Mouse (Mus musculus): ENCODE results near the gene Olfr180. TPM values are rescaled to one million over a fixed set of nuclear protein-coding genes. Genes with fewer than 3 reads are reported as not detected.

The Olfr180 gene
- polyA plus RNA-seq (2014; fragmentation: Nextera tagmentation; extraction: Ambion mirVana) = not detected in 2 replicates

GRCm38 (mm10) chr16:58929292-58929691, at the start of gene Olfr180:
Gene Olfr180, minus strand, starts transcription at chr16:58929392.
- Histone ChIP-seq H3K9ac (ENCODE audit: low read depth, low read length) (no peak within 1 kb of the TSS), H3K4me1 (ENCODE audit: control insufficient read depth, insufficient read depth, low read length) (no peaks in the 10 kb centered on the region), H3K36me3 (ENCODE audit: control insufficient read depth, insufficient read depth, low read length) (no peaks in the 10 kb centered on the region), H3K9me3 (ENCODE audit: control insufficient read depth, low read length) (no peaks in the 10 kb centered on the region), H3K4me2 (ENCODE audit: low read depth, low read length) (no peak within 1 kb of the TSS), H3K27me3 (replicated peaks; ENCODE audit: control insufficient read depth, insufficient read depth, low read length) (no peaks in the 10 kb centered on the region), H3K4me3 (ENCODE audit: low read depth, low read length) (no peak within 1 kb of the TSS), H3K27ac (replicated peaks; ENCODE audit: low read depth, low read length) (no peak within 1 kb of the TSS)
- no peak for ATAC-seq (ENCODE audit: low read depth)
- no peak for DNase-seq (ENCODE audit: low spot score)
- WGBS = 79% methylated on average over 4 of the region's 4 CpGs

- Histone ChIP-seq H3K4me1 (ENCODE audit: control insufficient read depth, insufficient read depth, low read length) (no peaks in the 10 kb centered on the region), H3K27me3 (replicated peaks; ENCODE audit: control insufficient read depth, insufficient read depth, low read length) (no peaks in the 10 kb centered on the region), H3K4me2 (ENCODE audit: low read depth, low read length) (no peak within 1 kb of the TSS), H3K9ac (ENCODE audit: low read depth, low read length) (no peak within 1 kb of the TSS), H3K27ac (replicated peaks; ENCODE audit: low read depth, low read length) (no peak within 1 kb of the TSS), H3K36me3 (ENCODE audit: control insufficient read depth, insufficient read depth, low read length) (no peaks in the 10 kb centered on the region), H3K4me3 (ENCODE audit: low read depth, low read length) (no peak within 1 kb of the TSS), H3K9me3 (ENCODE audit: control insufficient read depth, low read length) (no peaks in the 10 kb centered on the region)
- DNase-seq (ENCODE audit: low spot score) (no peak), ATAC-seq (ENCODE audit: low read depth) (no peak)
- WGBS = 57% methylated on average over 1 of the region's 1 CpGs
Observed at GRCm38 (mm10) chr16:58928655-58929054, 537 bp downstream of the Olfr180 start, which contains the start of gene Olfr181. Gene Olfr181, minus strand, starts transcription at chr16:58928755.

DNA sequence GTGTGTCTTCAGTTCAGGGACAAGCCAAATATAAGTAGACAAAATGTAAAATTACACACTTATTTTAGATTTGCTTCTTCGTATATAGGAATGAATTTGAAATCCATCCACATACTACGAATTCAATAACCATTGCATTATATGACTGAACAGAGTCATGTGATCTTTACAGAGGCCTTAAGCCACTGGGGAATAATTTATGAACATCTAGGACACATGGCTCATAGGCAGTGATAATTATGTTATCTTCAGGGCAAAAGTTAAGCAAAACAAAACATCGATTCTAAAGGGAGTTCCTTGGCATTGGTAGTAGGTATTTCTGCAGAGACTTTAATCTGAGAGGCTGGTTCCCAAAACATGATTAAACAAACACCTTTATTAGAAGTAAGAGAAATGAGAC, 37.2 kb downstream of the Olfr180 start, which contains the start of gene Olfr178:
Gene Olfr178, minus strand, starts transcription at position 101 of the 400 bp plus-strand sequence.
- Histone ChIP-seq H3K27me3 (replicated peaks; ENCODE audit: control insufficient read depth, insufficient read depth, low read length) (no peaks in the 10 kb centered on the region), H3K4me2 (ENCODE audit: low read depth, low read length) (no peak within 1 kb of the TSS), H3K9me3 (ENCODE audit: control insufficient read depth, low read length) (no peaks in the 10 kb centered on the region), H3K9ac (ENCODE audit: low read depth, low read length) (no peak within 1 kb of the TSS), H3K4me3 (ENCODE audit: low read depth, low read length) (no peak within 1 kb of the TSS), H3K4me1 (ENCODE audit: control insufficient read depth, insufficient read depth, low read length) (no peaks in the 10 kb centered on the region), H3K36me3 (ENCODE audit: control insufficient read depth, insufficient read depth, low read length) (no peaks in the 10 kb centered on the region), H3K27ac (replicated peaks; ENCODE audit: low read depth, low read length) (no peak within 1 kb of the TSS)
- DNase-seq (ENCODE audit: low spot score) = no peak
- ATAC-seq (ENCODE audit: low read depth) = no peak
- WGBS = 89% methylated on average over 3 of the region's 3 CpGs

- no peak overlapping the region for H3K27ac ChIP-seq (replicated peaks; ENCODE audit: low read depth, low read length)
- DNase-seq (ENCODE audit: low spot score) (no peak), ATAC-seq (ENCODE audit: low read depth) (no peak)
- no peaks in the 10 kb centered on the region for H3K9me3 ChIP-seq (ENCODE audit: control insufficient read depth, low read length)
- no peaks in the 10 kb centered on the region for H3K4me1 ChIP-seq (ENCODE audit: control insufficient read depth, insufficient read depth, low read length)
- 94% methylated on average over 2 of the region's 2 CpGs for WGBS
- no peak overlapping the region for H3K4me3 ChIP-seq (ENCODE audit: low read depth, low read length)
- H3K9ac ChIP-seq (ENCODE audit: low read depth, low read length) = no peak overlapping the region
- no peaks in the 10 kb centered on the region for H3K27me3 ChIP-seq (replicated peaks; ENCODE audit: control insufficient read depth, insufficient read depth, low read length)
- no peak overlapping the region for H3K4me2 ChIP-seq (ENCODE audit: low read depth, low read length)
- H3K36me3 ChIP-seq (ENCODE audit: control insufficient read depth, insufficient read depth, low read length) = no peaks in the 10 kb centered on the region
Observed at GRCm38 (mm10) chr16:58884416-58884815, 44.8 kb downstream of the Olfr180 start.

DNA sequence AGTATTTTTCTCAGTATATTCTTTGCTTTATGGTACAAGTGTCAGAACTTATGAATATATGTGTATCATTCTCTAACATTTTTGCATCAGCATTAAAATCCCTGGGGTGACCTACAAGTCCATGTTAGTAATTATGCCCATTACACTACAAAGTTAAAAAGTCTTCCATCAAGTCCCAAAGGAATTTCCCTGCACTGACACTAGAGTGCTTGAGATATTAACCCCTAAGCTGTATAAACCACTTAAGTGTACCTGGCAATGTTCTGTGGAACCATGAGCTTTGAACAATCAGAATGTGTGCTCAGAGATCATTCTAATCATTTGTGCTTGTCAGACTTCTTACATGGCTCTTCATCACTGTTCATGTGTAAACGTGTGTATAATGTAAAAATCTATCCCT, 54.5 kb downstream of the Olfr180 start, which contains the start of gene Olfr177:
Gene Olfr177, minus strand, starts transcription at position 101 of the 400 bp plus-strand sequence.
- ATAC-seq (ENCODE audit: low read depth) (no peak), DNase-seq (ENCODE audit: low spot score) (no peak)
- no peak within 1 kb of the TSS for H3K9ac ChIP-seq (ENCODE audit: low read depth, low read length)
- no peaks in the 10 kb centered on the region for H3K4me1 ChIP-seq (ENCODE audit: control insufficient read depth, insufficient read depth, low read length)
- no peak within 1 kb of the TSS for H3K4me3 ChIP-seq (ENCODE audit: low read depth, low read length)
- no peak within 1 kb of the TSS for H3K4me2 ChIP-seq (ENCODE audit: low read depth, low read length)
- H3K9me3 ChIP-seq (ENCODE audit: control insufficient read depth, low read length) = no peaks in the 10 kb centered on the region
- WGBS = 50% methylated on average over 1 of the region's 1 CpGs
- no peaks in the 10 kb centered on the region for H3K36me3 ChIP-seq (ENCODE audit: control insufficient read depth, insufficient read depth, low read length)
- H3K27ac ChIP-seq (replicated peaks; ENCODE audit: low read depth, low read length) = no peak within 1 kb of the TSS
- H3K27me3 ChIP-seq (replicated peaks; ENCODE audit: control insufficient read depth, insufficient read depth, low read length) = no peaks in the 10 kb centered on the region

Other genes starting within 250 kb of the Olfr180 start
- not detected in 2 replicates for gene Gpr15, start 210.3 kb downstream of the Olfr180 start, polyA plus RNA-seq (2014; fragmentation: Nextera tagmentation; extraction: Ambion mirVana)
- gene Cldnd1, start 201.5 kb downstream of the Olfr180 start, polyA plus RNA-seq (2014; fragmentation: Nextera tagmentation; extraction: Ambion mirVana) = 134 and 148 TPM in 2 replicates
- gene Olfr172, start 166.2 kb downstream of the Olfr180 start, polyA plus RNA-seq (2014; fragmentation: Nextera tagmentation; extraction: Ambion mirVana) = not detected in 2 replicates
- not detected in 2 replicates for gene Olfr173, start 129.1 kb downstream of the Olfr180 start, polyA plus RNA-seq (2014; fragmentation: Nextera tagmentation; extraction: Ambion mirVana)
- gene Olfr175-ps1, start 102.6 kb downstream of the Olfr180 start, polyA plus RNA-seq (2014; fragmentation: Nextera tagmentation; extraction: Ambion mirVana) = not detected in 2 replicates
- not detected in 2 replicates for gene Olfr177, start 54.6 kb downstream of the Olfr180 start, polyA plus RNA-seq (2014; fragmentation: Nextera tagmentation; extraction: Ambion mirVana)
- not detected in 2 replicates for gene Olfr178, start 37.3 kb downstream of the Olfr180 start, polyA plus RNA-seq (2014; fragmentation: Nextera tagmentation; extraction: Ambion mirVana)
- gene Olfr181, start 637 bp downstream of the Olfr180 start, polyA plus RNA-seq (2014; fragmentation: Nextera tagmentation; extraction: Ambion mirVana) = not detected in 2 replicates
- not detected in 2 replicates for gene Olfr183, start 66.0 kb upstream of the Olfr180 start, polyA plus RNA-seq (2014; fragmentation: Nextera tagmentation; extraction: Ambion mirVana)
- gene Olfr186, start 100.9 kb upstream of the Olfr180 start, polyA plus RNA-seq (2014; fragmentation: Nextera tagmentation; extraction: Ambion mirVana) = not detected in 2 replicates
- not detected in 2 replicates for gene Olfr187, start 110.4 kb upstream of the Olfr180 start, polyA plus RNA-seq (2014; fragmentation: Nextera tagmentation; extraction: Ambion mirVana)
- not detected in 2 replicates for gene Olfr190, start 148.6 kb upstream of the Olfr180 start, polyA plus RNA-seq (2014; fragmentation: Nextera tagmentation; extraction: Ambion mirVana)
- gene Olfr191, start 160.4 kb upstream of the Olfr180 start, polyA plus RNA-seq (2014; fragmentation: Nextera tagmentation; extraction: Ambion mirVana) = not detected in 2 replicates
- gene Olfr193, start 182.5 kb upstream of the Olfr180 start, polyA plus RNA-seq (2014; fragmentation: Nextera tagmentation; extraction: Ambion mirVana) = not detected in 2 replicates
- gene Olfr194, start 191.7 kb upstream of the Olfr180 start, polyA plus RNA-seq (2014; fragmentation: Nextera tagmentation; extraction: Ambion mirVana) = not detected in 2 replicates
- not detected in 2 replicates for gene Olfr195, start 217.7 kb upstream of the Olfr180 start, polyA plus RNA-seq (2014; fragmentation: Nextera tagmentation; extraction: Ambion mirVana)
- gene Olfr196, start 241.1 kb upstream of the Olfr180 start, polyA plus RNA-seq (2014; fragmentation: Nextera tagmentation; extraction: Ambion mirVana) = not detected in 2 replicates

All from embryonic facial prominence, embryonic 14.5 days (tissue).